Mouse (Mus musculus) G1E (cell line): ENCODE results near the gene Mdm1. TPM values are rescaled to one million over a fixed set of nuclear protein-coding genes. Genes with fewer than 3 reads are reported as not detected.

Source experiments
- ATAC-seq: 2 replicates; pipeline ENCODE4 v1.8.0; 2016; ENCODE audit warnings: mild to moderate bottlenecking; ENCODE audit not compliant: insufficient number of reproducible peaks, poor library complexity, low FRiP score, severe bottlenecking; ENCODE audit errors: extremely low read depth
- DNase-seq: peaks from one replicate; pipeline ENCODE4 v3.0.0; 2012; ENCODE audit warnings: low spot score
- H3K27me3 ChIP-seq: 2 replicates; pipeline ENCODE4 v1.6.1; 2012; ENCODE audit warnings: mild to moderate bottlenecking, low read length, inconsistent platforms; ENCODE audit not compliant: insufficient read depth
- H3K36me3 ChIP-seq: replicated peaks from 2 replicates; pipeline ENCODE3; 2012; ENCODE audit warnings: mild to moderate bottlenecking, inconsistent platforms
- H3K4me1 ChIP-seq: 2 replicates; pipeline ENCODE4 v1.6.1; 2012; ENCODE audit warnings: low read depth, low read length, inconsistent platforms, mixed read lengths; ENCODE audit not compliant: insufficient read depth
- H3K4me3 ChIP-seq: 2 replicates; pipeline ENCODE4 v1.5.1; 2012; ENCODE audit warnings: low read depth, mild to moderate bottlenecking, inconsistent platforms, low read length, moderate library complexity, mixed read lengths
- H3K9me3 ChIP-seq: replicated peaks from 2 replicates; pipeline ENCODE4 v1.6.1; 2012; ENCODE audit warnings: inconsistent platforms
- CTCF ChIP-seq: IDR thresholded peaks from 2 replicates; pipeline ENCODE4 v1.5.1; 2012; ENCODE audit warnings: low read depth, low read length, inconsistent platforms, mixed read lengths
- GATA1 ChIP-seq: IDR thresholded peaks from 2 replicates; pipeline ENCODE4 v1.6.1; 2012; ENCODE audit warnings: borderline replicate concordance, low read length, inconsistent platforms, mixed read lengths
- GATA2 ChIP-seq: IDR thresholded peaks from 2 replicates; pipeline ENCODE4 v1.6.1; 2012; ENCODE audit warnings: low read depth, low read length, inconsistent platforms, borderline replicate concordance
- POLR2AphosphoS5 ChIP-seq: IDR thresholded peaks from 2 replicates; pipeline ENCODE4 v1.6.1; 2012; ENCODE audit warnings: low read depth, low read length, inconsistent platforms; ENCODE audit not compliant: insufficient replicate concordance
- TAL1 ChIP-seq: conservative IDR thresholded peaks from 2 replicates; pipeline ENCODE4 v1.6.1; 2012; ENCODE audit warnings: low read depth, low read length, inconsistent platforms, mixed read lengths
- polyA plus RNA-seq: library from polyadenylated mRNA; stranded (reverse); fragments of >175 nt; gene quantifications from 2 replicates; pipeline ENCODE4 v1.2.3, GENCODE M21; 2012
- total RNA-seq, 2 experiments: library from RNA; stranded (forward) in 1 of 2; stranded (reverse) in 1 of 2; fragments of 200-1000 nt in 1 of 2; fragments of >200 nt in 1 of 2; fragmentation: Nextera tagmentation in 1 of 2; gene quantifications; 2 replicates each; pipeline ENCODE4 v1.2.3; 2014 to 2017

Mdm1 gene
- total RNA-seq (2014; fragmentation: Nextera tagmentation) (17.4 and 19.6 TPM in 2 replicates), total RNA-seq (2017) (30.2 and 30.6 TPM in 2 replicates), polyA plus RNA-seq (14.9 and 17.1 TPM in 2 replicates)

DNA sequence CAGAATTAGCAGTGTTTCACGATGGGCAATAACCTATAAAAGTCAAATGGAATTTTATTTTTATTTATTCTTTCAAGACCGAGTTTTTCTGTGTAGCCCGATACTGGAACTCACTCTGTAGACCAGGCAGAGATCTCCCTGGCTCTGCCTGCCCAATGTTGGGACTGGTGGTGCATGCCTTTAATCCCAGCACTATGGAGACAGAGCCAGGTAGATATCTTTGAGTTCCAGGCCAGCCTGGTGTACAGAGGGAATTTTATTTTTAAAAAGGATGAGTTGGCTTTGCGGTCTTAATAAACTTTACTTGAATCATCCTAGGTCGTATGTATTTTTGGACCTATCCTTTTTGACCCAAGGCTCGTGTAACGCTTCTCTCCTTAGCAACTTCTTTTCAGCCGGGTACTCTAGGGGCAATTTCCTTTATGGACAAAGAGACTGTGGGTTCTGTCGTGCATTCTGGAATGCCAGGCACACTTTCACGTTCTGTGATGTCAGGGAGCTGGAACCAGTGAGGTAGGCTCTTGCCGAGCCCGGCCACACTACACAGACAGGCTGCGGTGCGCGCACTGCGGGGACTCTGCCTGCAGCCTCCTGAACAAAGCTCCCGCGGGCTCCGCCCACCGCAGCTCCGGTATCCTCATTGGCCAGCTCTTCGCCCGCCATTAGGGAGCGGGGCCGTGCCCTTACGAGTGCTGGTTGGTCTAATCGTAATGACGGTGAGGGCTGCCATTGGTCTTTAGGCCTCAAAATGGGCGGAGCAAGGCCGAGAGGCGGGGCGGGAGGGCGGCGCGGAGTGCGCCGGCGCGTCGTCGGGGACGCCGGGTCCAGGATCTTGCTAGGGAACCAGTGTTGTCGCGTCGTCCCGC is at the start of gene Mdm1:
Mdm1 (plus strand) TSS at position 794 of the 866 bp plus-strand sequence.
- H3K36me3 ChIP-seq, result peaks cover 26% of the 10 kb centered on the region
- peak within 1 kb of the TSS; percentile 87 for H3K4me3 ChIP-seq
- no peaks in the 10 kb centered on the region for H3K9me3 ChIP-seq
- peaks cover 19% of the 10 kb centered on the region for H3K4me1 ChIP-seq
- peaks cover 2% of the 10 kb centered on the region; the same call in 1 of the 2 replicates for H3K27me3 ChIP-seq
- ATAC-seq (peak; percentile 99), DNase-seq (peak; percentile 97)
- TF ChIP-seq POLR2AphosphoS5, result peak; percentile 81; the same call in 1 of the 2 replicates
- no peak for TF ChIP-seq GATA1
- no peak for TF ChIP-seq TAL1

GRCm38 (mm10) chr10:118092745-118093144 is 48.9 kb upstream of the Mdm1 start:
- DNase-seq (no peak), ATAC-seq (no peak)

GRCm38 (mm10) chr10:118093728-118094127 is 47.9 kb upstream of the Mdm1 start:
- DNase-seq (no peak), ATAC-seq (no peak)
- Histone ChIP-seq H3K36me3 (no peaks in the 10 kb centered on the region), H3K4me3 (no peak overlapping the region), H3K27me3 (no peaks in the 10 kb centered on the region), H3K9me3 (peaks cover 42% of the 10 kb centered on the region), H3K4me1 (no peaks in the 10 kb centered on the region)
- TF ChIP-seq TAL1 (no peak), GATA1 (no peak), GATA2 (no peak), POLR2AphosphoS5 (no peak), CTCF (no peak)

More at GRCm38 (mm10) chr10:118092745-118093144, 48.9 kb upstream of the Mdm1 start:
- TF ChIP-seq GATA2 (no peak), GATA1 (no peak), CTCF (no peak), TAL1 (no peak), POLR2AphosphoS5 (no peak)
- Histone ChIP-seq H3K27me3 (no peaks in the 10 kb centered on the region), H3K36me3 (no peaks in the 10 kb centered on the region), H3K4me3 (no peak overlapping the region), H3K9me3 (peaks cover 38% of the 10 kb centered on the region), H3K4me1 (no peaks in the 10 kb centered on the region)

DNA sequence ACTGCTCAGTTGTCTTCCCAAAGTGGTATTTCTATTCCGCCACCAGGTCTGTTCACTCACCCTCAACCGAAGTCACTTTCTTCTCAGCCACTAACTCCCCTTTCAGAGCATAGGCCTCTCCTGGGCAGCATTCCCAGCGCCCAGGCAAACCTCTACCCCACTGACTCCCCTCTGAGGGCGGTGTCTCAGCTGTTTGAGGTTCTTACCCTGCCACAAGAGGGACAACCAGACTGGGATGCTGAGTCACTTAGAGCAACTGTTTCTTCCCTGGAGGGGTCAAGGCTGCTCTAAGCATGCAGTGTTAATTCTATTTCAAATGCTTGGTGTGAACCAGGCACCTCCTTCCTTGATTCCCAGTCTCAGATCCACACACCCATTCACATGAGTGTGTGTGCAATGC is 46.8 kb upstream of the Mdm1 start:
- Histone ChIP-seq H3K27me3 (no peaks in the 10 kb centered on the region), H3K9me3 (peaks cover 42% of the 10 kb centered on the region), H3K4me1 (no peaks in the 10 kb centered on the region), H3K36me3 (no peaks in the 10 kb centered on the region), H3K4me3 (no peak overlapping the region)
- no peak for DNase-seq
- ATAC-seq, result no peak
- TF ChIP-seq POLR2AphosphoS5, result no peak
- no peak for TF ChIP-seq CTCF
- TF ChIP-seq GATA1, result no peak
- TF ChIP-seq GATA2, result no peak
- no peak for TF ChIP-seq TAL1

GRCm38 (mm10) chr10:118096223-118096622 is 45.4 kb upstream of the Mdm1 start:
- no peak for DNase-seq
- Histone ChIP-seq H3K36me3 (no peaks in the 10 kb centered on the region), H3K4me3 (no peak overlapping the region), H3K4me1 (no peaks in the 10 kb centered on the region), H3K27me3 (no peaks in the 10 kb centered on the region), H3K9me3 (peaks cover 41% of the 10 kb centered on the region)
- ATAC-seq, result no peak
- TF ChIP-seq CTCF, result no peak
- TF ChIP-seq GATA1, result no peak
- no peak for TF ChIP-seq TAL1
- TF ChIP-seq POLR2AphosphoS5, result no peak
- TF ChIP-seq GATA2, result no peak

GRCm38 (mm10) chr10:118097898-118098297 is 43.7 kb upstream of the Mdm1 start:
- H3K4me1 ChIP-seq, result no peaks in the 10 kb centered on the region
- TF ChIP-seq CTCF, result no peak
- no peak for TF ChIP-seq TAL1
- no peak for TF ChIP-seq GATA1
- no peak for TF ChIP-seq POLR2AphosphoS5
- TF ChIP-seq GATA2, result no peak
- no peaks in the 10 kb centered on the region for H3K36me3 ChIP-seq
- no peak overlapping the region for H3K4me3 ChIP-seq
- H3K9me3 ChIP-seq, result peaks cover 32% of the 10 kb centered on the region
- H3K27me3 ChIP-seq, result no peaks in the 10 kb centered on the region
- DNase-seq (no peak), ATAC-seq (no peak)
